Mouse (Mus musculus) lung, postnatal 0 days (tissue): ENCODE data around the gene Sbno1.

ENCODE experiments used
- CTCF ChIP-seq: IDR thresholded peaks from 2 replicates; pipeline ENCODE4 v1.5.1; 2016; ENCODE audit warnings: antibody characterized with exemption, mild to moderate bottlenecking
- EP300 ChIP-seq: IDR thresholded peaks from 2 replicates; pipeline ENCODE4 v1.6.1; 2016; ENCODE audit warnings: antibody characterized with exemption, mild to moderate bottlenecking, control low read depth

DNA sequence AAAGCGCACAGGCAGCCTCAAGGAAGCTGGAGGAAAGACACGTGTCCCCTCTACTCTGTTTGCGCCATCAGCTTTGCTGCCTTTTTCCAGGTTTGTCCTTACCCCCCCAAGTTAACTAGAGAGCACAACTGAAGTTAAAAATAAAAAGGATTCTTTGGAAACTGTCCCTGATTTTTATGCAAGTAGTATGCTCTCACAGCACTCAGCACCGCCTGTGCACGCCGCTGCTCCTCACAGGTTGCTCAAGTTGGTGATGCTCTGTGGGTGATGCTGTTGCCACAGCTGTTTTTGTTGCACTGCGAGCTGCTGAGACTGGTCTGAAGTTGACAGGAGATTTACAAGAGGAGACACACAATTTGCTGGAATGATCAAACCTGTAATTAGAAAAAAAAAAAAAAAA lies 51.5 kb downstream of the Sbno1 start:
- TF ChIP-seq CTCF (no peak), EP300 (no peak)
